Mouse (Mus musculus) gastrocnemius, postnatal 36 days (tissue): ENCODE measurements around the gene Noa1. TPM values are rescaled to one million over a fixed set of nuclear protein-coding genes. Genes with fewer than 3 reads are reported as not detected.

Experiments used
- DNase-seq, 2 experiments: peaks; one replicate each; pipeline ENCODE4 v3.0.0; 2022
- intact Hi-C: fragments of 180-260 bp; cut with DNase I; formaldehyde crosslinking; loops from one replicate; pipeline ENCODE4 v1.15.1; 2025
- microRNA-seq, 2 experiments: library from miRNA; unstranded; fragments of <30 nt; microRNA quantifications; one replicate each; pipeline ENCODE4 v1.2.0; 2021
- total RNA-seq, 2 experiments: library from RNA; stranded (reverse); gene quantifications; 2 replicates each; pipeline ENCODE4 v1.2.3; 2021

Noa1 gene
- total RNA-seq, 2 experiments from 2014 or later: 15.1 to 17.9 TPM

DNA sequence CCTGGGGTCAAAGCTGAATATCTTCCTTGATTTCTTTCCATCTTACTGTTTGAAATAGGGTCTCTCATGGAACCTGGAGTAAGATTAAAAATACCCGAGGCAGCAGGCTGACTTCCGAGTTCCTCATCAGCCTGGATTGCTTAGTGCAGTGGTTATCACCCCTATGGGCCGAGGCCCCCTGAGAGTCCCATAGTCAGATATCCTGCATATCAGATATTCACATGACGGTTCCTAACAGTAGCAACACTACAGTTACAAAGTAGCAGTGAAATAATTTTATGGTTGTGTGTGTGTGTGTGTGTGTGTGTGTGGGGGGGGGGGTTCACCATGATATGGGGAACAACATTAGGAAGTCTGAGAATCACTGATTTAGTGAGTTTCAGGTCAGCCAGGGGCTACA is 48.7 kb downstream of the Noa1 start:
- no peak for DNase-seq
- intact Hi-C loops: no loop called here

DNA sequence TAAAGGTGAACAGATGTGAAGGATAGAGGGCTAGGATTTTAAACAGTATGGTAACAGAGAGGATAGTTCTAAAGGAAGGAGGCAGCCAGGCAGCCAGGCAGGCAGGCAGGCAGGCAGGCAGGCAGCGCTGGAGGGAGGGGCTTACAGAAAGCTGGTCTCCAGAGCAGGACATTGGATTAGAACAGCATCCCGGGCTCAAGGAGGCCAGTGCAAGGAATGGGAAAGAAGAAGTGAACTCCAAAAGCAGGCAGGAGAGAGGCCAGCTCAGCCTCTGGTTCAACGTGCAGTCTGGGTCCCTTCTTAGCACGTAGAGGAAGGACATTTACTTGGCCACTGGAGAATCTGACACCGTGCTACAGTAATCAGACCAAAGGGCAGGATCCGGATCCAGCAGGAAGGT is 49.7 kb downstream of the Noa1 start:
- no peak for DNase-seq
- intact Hi-C loops: no loop called here

DNA sequence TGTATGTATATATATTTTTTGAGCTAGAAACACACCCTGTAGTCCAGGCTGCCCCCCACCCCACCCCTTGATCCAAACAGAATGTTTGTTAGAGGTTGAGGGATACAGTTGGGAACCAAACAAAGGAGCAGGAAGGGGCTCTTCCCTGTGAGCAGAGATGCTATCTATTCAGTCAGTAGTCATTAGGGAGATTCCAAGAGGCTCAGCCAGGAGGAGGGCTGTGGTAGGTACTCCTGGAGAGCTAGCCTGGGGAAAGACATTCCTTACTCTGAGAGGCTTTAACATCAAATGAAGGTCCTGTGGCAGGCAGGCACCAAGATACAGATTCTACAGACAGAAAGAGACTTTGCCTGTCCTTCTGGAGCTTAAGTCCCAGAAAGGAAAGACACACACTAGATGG is 50.6 kb downstream of the Noa1 start:
- no peak for DNase-seq
- intact Hi-C loops: no loop called here

DNA sequence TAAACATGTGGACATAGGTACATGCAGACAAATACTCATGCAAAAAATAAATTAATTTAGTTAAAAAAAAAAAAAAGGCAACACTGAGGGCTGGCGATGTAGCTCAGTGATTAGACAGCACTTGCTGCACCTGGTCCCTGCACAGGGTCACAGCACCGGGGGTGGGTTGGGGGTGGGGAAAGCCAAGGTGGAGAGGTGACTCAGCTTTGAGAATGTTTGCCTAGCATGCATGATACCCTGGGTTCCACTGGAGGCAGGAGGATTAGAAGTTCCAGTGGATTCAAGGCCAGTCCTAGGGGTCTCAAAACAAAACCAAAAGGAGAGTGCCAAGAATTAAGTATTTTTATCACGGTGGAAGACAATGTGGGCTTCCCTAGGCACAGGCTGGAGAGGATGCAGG is 52.3 kb downstream of the Noa1 start:
- intact Hi-C loops: no loop called here
- DNase-seq: no peak

DNA sequence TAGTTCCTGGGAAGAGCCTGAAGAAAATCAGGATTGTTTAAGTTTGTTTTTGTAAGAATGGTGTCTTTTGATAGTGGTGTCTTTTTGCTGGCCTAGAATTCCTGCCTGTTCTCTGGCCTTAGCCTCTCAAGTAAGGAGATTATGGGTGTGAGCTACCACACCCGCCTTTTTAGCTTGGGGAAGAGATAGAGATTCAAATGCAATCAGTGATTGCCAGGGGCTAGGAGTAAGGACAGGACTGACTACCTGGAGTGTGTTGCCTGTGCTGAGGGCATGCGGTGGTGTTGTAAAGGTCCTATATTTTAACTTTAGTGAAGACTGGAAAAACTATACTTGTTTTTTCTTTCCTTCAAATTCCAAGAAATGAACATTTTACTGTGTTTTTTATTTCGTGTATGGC is 55.5 kb downstream of the Noa1 start:
- intact Hi-C loops: no loop called here
- no peak for DNase-seq

DNA sequence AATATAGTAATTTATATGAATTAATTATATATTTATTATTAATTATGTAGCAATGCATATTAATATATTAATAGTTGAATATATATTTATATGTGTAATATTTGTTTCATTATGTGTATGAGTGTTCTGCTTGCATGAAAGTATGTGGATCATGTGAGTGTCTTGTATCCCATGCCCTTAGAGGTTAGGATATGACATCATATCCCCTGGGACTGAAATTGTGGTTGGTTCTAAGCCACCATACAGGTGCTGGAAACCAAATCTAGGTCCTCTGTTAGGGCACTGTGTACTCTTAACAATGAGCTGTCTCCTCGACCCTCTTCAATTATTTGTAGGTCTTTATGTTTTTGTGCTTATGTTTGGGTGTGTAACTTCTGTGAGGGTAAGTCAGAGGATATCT is 56.7 kb downstream of the Noa1 start:
- intact Hi-C loops: no loop called here
- DNase-seq: no peak

DNA sequence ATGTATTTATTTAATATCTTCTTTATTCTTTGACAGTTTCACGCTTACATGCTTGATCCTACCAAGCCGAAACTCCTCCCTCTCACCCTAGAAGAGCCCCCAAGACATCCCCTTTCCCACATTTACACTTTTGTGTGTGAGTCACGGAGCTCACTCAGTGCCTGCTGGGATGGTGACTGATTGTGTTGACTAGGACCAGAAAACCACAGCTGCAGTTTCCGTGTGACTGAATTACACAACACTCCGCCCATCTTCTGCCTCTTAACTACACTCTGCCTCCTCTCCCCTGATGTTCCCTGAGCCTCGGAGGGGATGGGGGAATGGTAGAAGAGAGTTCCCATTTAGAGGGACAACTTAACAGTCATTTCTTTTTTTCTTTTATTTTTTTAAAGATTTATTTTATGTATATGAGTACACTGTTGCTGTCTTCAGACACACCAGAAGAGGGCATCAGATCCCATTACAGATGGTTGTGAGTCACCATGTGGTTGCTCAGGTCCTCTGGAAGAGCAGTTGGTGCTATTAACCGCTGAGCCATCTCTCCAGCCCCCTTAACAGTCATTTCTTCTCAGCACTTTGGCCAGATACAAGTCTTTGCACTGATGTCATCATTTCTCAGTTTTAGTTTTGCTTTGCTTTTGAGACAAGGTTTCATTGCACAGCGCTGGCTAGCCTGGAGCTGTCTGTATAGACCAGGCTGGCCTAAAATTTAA is 57.6 kb downstream of the Noa1 start:
- DNase-seq: no peak
- intact Hi-C loops: no loop called here

DNA sequence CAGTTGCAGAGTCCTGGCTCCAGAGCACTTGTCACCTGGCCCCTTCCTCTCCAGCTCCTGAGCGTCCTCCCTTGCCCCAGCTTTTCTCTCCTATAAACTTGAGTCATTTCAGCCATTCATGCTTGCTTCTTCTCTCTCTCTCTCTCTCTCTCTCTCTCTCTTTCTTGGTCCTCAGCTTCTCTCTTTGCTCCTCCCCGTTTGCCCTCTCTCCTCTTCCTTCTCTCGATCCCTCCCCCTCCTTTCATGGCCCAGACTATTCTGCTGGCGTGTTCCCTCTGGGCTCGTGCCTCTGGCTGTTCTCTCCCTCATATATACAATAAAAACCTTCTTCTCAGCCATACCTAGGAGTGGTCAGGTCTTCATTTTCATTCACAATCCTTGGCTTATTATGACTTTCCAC is 58.2 kb downstream of the Noa1 start:
- DNase-seq: no peak
- intact Hi-C loops: no loop called here

DNA sequence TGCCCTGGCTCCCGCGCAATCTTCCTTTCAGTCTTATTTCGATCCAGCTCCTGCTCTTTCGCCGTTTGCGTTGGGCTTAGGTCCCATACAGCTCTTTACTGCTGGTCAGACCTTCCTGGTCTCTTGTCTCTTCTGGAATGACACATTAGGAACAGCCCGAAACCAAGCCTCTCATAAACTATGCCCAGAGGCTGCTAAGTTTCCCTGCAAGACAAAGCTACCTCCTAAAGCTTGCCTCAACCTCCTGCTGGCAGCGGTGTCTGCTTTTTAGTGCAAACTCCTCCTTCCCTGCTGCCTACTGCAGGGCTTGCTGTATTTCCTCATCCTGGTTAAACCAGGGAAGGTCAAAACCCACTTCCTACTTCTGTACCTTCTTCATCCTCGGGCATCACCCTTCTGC is 59.8 kb downstream of the Noa1 start:
- intact Hi-C loops: no loop called here
- DNase-seq: no peak

DNA sequence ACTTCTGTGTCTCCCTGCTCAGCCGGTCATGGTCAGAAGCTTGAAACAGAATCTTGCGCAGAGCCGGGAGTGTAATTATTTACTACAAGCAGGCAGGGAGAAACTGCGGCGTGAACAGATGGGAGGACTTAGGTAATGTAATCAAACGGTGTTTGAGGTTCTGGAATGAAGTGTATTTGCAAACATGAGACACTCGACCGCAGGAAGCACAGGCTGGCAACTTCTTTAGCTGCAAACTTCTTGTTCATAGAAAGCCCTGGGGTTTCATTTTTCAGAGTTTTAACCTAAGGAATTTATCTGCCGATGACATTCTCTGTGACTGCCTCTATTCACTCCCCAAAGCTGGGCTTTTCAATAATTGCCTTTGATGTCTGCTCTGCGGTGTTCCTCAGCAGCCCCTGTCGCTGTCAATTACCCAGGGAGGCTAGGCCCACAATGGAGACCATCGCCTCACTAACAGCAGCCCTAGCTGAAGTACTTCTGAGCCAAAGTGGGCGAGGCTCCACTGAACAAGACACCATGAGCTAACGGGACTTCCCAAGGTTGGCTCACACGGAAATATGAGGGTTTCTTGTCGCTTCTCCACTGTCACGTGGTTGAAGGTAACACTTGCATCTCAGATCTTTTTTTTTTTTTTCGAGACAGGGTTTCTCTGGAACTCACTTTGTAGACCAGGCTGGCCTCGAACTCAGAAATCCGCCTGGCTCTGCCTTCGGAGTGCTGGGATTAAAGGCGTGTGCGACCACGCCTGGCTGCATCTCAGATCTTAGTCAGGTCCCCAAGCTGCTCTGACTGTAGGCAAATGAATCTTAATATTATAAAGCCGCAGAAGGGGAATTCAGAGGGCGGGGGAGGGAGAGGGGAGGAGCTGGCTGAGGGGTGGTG is 63.9 kb downstream of the Noa1 start:
- intact Hi-C loops: no loop called here
- no peak for DNase-seq

DNA sequence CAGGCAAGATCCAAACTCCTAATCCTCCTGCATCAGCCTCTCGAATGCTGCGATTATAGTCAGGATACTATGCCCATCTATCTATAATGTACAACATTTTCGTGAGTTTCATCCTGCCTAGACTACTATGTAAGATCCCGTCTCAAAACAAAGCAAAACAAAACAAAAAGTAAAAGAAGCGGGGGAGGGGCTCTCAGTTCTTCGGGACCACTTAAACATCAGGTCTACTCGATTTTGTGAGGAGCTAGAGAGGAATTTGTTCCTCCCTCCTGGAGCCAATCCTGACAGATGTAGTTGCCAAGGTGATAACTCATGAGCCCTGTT is 64.5 kb downstream of the Noa1 start:
- intact Hi-C loops: no loop called here
- DNase-seq: no peak

DNA sequence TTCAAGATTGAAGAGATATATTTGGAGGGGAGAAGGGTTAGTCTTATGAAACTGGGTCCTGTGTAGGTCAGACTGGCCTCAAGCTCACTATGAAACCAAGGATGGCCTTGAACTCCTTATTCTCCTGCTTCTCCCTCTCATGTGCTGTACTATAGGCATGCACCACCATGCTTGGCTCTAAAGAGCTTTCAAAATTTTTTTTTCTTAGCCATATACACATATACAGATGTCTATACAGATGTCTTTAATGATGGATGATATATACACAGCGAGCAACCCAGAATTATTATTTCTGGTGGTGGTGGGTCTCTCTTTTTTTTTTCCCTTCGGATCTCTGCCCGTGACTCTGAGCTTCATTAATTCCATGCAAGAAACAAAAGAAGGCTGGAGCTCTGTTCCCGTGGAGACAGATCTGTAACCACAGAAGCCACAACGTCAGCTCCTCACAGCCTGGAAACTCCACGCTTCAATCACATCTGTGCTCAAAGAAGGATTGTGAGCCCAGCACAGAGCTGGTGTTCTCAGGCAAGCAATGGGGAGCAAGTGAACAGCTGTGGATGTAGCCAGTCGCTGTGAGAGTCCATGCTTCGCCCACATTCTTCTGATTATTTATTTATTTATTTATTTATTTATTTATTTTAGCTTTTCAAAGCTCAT is 65.4 kb downstream of the Noa1 start:
- intact Hi-C loops: no loop called here
- no peak for DNase-seq

Small RNAs within 50 kb of the gene (microRNA-seq; reads per million reads assigned to microRNA genes)
- gene Mir5098: 0 reads per million in 2 experiments

Other genes starting within 250 kb of the Noa1 start
- gene Hopx, start 195.0 kb downstream of the Noa1 start, total RNA-seq: 1 to 10 TPM; 3.1 to 3.6 TPM
- gene Spink2, start 98.6 kb downstream of the Noa1 start, total RNA-seq: not detected
- 1 to 10 TPM; 7.1 to 8.4 TPM for gene Rest, start 44.6 kb downstream of the Noa1 start, total RNA-seq
- gene Polr2b, start 63 bp upstream of the Noa1 start, total RNA-seq: 10 to 100 TPM; 20.7 to 24.2 TPM
- gene Igfbp7, start 98.0 kb upstream of the Noa1 start, total RNA-seq: 100 to 1,000 TPM in 1 of 2 experiments, 10 to 100 TPM in 1; 90.8 to 112 TPM